Mouse (Mus musculus): ENCODE data around the gene Ston2. TPM values are rescaled to one million over a fixed set of nuclear protein-coding genes. Genes with fewer than 3 reads are reported as not detected.

Ston2 gene
- polyA plus RNA-seq, 1 experiment from 2014 or later: 8.1 TPM

DNA sequence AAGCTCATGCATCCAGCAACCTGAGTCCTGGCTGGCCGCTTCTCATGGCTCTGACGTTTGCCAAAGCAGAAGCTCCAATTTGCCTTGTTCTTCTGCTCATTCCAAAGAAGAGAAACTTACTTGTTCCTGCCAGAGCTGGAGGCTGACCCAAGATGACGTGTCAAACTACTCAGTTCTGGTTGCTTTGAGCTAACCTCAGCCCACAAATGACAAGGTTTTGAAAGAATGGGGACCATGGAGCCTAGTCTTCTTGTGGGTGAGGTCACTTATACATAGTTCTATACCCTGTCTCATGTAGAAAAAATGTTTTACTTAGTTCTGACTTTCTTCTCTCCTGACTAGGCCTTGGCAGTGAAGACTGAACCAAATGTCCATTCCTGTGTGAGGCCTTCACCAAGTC, 7.7 kb downstream of the Ston2 start:
- DNase-seq (ENCODE audit: low spot score): no peak

DNA sequence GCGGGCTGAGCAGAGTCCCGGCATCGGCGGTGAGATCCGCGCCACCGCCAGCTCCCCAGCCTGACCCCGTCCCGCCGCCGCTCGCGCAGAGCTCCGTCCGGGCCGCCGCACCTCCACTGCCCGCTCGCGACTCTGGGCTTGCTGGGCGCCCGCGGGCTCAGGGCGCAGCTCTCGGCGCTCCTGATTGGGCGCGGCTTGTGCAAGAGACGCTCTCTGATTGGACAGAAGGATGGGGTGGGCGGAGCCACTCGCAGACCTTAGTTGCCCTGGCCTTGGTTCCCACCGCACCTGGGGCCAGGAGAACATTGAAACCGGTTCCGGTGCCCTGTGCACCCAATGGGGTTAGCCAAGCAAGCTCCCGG, 9.2 kb downstream of the Ston2 start:
- no peaks in the 10 kb centered on the region for H3K27me3 ChIP-seq (ENCODE audit: insufficient read depth, low read length)
- H3K36me3 ChIP-seq (ENCODE audit: insufficient read depth, low read length): no peaks in the 10 kb centered on the region
- no peaks in the 10 kb centered on the region for H3K9me3 ChIP-seq (replicated peaks; ENCODE audit: low read length)
- peak overlapping the region; percentile 86 for H3K4me2 ChIP-seq (ENCODE audit: low read length)
- TF ChIP-seq CTCF (IDR thresholded peaks at IDR 0.05; ENCODE audit: low read depth): no peak
- ATAC-seq (replicated peaks; ENCODE audit: low FRiP score, low read depth): peak; percentile 96
- H3K27ac ChIP-seq: peak overlapping the region; percentile 51
- peak overlapping the region; percentile 68 for H3K4me3 ChIP-seq (replicated peaks; ENCODE audit: low read depth, low read length)
- under 1% methylated on average over 35 of the region's 35 CpGs for WGBS
- DNase-seq (ENCODE audit: low spot score): peak; percentile 73
- 0 out of 2 replicates have a peak, but pooled peaks cover 3% of the 10 kb centered on the region for H3K4me1 ChIP-seq (replicated peaks; ENCODE audit: insufficient read depth, low read length)
- peak overlapping the region; percentile 60 for H3K9ac ChIP-seq (ENCODE audit: low read depth, low read length)

More for the DNA sequence above, 7.7 kb downstream of the Ston2 start:
- WGBS: 81% methylated on average over 3 of the region's 3 CpGs
- H3K36me3 ChIP-seq (ENCODE audit: insufficient read depth, low read length): no peaks in the 10 kb centered on the region
- H3K4me1 ChIP-seq (replicated peaks; ENCODE audit: insufficient read depth, low read length): no peaks in the 10 kb centered on the region
- H3K4me3 ChIP-seq (replicated peaks; ENCODE audit: low read depth, low read length): no peak overlapping the region
- H3K27me3 ChIP-seq (ENCODE audit: insufficient read depth, low read length): no peaks in the 10 kb centered on the region
- H3K4me2 ChIP-seq (ENCODE audit: low read length): no peak overlapping the region
- no peak overlapping the region for H3K9ac ChIP-seq (ENCODE audit: low read depth, low read length)
- no peak overlapping the region for H3K27ac ChIP-seq
- no peaks in the 10 kb centered on the region for H3K9me3 ChIP-seq (replicated peaks; ENCODE audit: low read length)
- no peak for ATAC-seq (replicated peaks; ENCODE audit: low FRiP score, low read depth)
- no peak for TF ChIP-seq CTCF (IDR thresholded peaks at IDR 0.05; ENCODE audit: low read depth)

DNA sequence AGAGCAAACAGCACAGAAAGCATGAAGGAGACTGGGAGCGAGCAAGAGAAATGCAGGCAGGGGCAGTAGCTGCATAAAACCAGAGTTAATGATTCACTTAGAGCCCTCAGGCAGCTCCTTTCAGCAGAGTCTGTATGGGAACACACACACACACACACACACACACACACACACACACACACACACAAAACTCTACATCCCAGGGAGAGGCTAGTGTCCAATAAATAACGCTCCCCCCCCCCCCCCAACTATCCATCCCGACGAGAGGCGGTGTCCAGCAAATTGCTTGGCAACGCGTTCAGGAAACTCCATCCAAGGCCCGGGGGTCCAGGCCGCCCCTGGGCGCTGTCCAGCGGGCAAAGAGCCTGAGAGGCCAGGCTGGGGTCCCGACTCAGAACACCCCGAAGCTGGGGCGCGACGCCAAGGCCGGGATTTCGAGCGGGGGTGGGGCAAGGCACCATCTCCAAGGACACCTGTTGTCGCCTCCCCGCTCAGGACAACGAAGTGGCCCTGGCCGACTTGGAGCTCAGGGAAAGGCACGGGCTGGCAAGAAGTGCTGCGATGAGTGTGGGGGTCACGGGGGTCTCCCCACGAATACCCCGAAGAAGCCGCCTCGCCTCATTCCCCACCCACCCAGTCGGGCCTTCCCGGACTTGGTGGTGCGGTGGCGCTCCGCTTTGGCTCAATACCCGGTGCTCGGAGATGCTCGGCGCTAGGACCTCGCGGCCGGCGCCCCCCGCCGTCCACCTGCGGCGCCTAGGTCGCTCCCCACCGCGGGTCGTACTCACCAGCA, 9.8 kb downstream of the Ston2 start:
- ATAC-seq (replicated peaks; ENCODE audit: low FRiP score, low read depth) (peak; percentile 70), DNase-seq (ENCODE audit: low spot score) (peak; percentile 62)
- under 1% methylated on average over 37 of the region's 51 CpGs for WGBS
- Histone ChIP-seq H3K9me3 (replicated peaks; ENCODE audit: low read length) (no peaks in the 10 kb centered on the region), H3K4me1 (replicated peaks; ENCODE audit: insufficient read depth, low read length) (0 out of 2 replicates have a peak, but pooled peaks cover 3% of the 10 kb centered on the region), H3K9ac (ENCODE audit: low read depth, low read length) (peak overlapping the region; percentile 60), H3K27me3 (ENCODE audit: insufficient read depth, low read length) (no peaks in the 10 kb centered on the region), H3K4me3 (replicated peaks; ENCODE audit: low read depth, low read length) (peak overlapping the region; percentile 68), H3K27ac (peak overlapping the region; percentile 51), H3K4me2 (ENCODE audit: low read length) (peak overlapping the region; percentile 86), H3K36me3 (ENCODE audit: insufficient read depth, low read length) (no peaks in the 10 kb centered on the region)
- no peak for TF ChIP-seq CTCF (IDR thresholded peaks at IDR 0.05; ENCODE audit: low read depth)

DNA sequence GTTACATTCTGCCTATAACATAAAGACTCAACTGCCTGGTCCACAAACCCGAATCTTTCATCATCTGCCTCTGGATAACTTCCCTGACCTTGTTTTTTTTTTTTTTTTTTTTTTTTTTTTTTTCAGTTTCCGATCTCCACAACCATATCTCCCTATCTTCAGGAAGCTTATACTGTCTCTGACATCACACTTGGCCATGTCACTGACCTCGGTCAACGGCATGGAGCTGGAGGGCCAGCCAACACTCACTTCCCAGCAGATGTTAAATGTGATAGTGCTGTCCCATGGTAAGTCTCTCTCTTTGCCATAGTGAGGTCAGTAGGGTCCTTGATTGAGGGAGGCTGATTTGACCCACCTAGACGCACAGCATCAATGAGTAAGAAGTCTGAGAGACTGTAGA, 11.8 kb downstream of the Ston2 start:
- no peak overlapping the region for H3K27ac ChIP-seq

DNA sequence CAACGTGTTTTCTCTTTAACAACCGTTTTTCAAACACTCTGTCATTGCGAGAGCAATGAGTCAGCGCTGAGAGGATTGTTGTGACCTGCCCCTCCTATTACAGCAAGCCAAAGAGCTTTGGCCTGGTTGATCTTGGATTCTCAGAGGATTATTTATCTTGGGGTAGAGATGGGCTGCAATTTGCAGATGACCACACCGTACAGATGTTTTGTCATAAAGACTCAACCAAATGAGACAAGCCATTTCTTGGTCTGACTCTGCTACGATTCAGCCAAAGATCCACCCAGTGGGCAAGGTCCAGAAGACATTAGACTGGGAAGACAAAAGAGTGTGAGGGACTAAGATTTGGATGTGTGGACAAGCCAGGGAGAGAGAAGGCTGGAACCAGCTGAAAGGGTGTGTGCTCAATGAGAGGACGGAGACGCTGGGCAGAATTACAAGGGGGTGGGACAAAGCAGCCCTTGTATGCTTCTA, 13.3 kb downstream of the Ston2 start:
- no peak overlapping the region for H3K4me2 ChIP-seq (ENCODE audit: low read length)
- DNase-seq (ENCODE audit: low spot score): no peak
- H3K4me3 ChIP-seq (replicated peaks; ENCODE audit: low read depth, low read length): no peak overlapping the region
- ATAC-seq (replicated peaks; ENCODE audit: low FRiP score, low read depth): no peak
- no peak overlapping the region for H3K27ac ChIP-seq
- H3K9ac ChIP-seq (ENCODE audit: low read depth, low read length): no peak overlapping the region
- H3K4me1 ChIP-seq (replicated peaks; ENCODE audit: insufficient read depth, low read length): 0 out of 2 replicates have a peak, but pooled peaks cover 3% of the 10 kb centered on the region
- H3K9me3 ChIP-seq (replicated peaks; ENCODE audit: low read length): no peaks in the 10 kb centered on the region
- WGBS: 65% methylated on average over 8 of the region's 8 CpGs
- H3K36me3 ChIP-seq (ENCODE audit: insufficient read depth, low read length): no peaks in the 10 kb centered on the region
- H3K27me3 ChIP-seq (ENCODE audit: insufficient read depth, low read length): no peaks in the 10 kb centered on the region
- no peak for TF ChIP-seq CTCF (IDR thresholded peaks at IDR 0.05; ENCODE audit: low read depth)

More for the DNA sequence above, 11.8 kb downstream of the Ston2 start:
- Histone ChIP-seq H3K36me3 (ENCODE audit: insufficient read depth, low read length) (no peaks in the 10 kb centered on the region), H3K9ac (ENCODE audit: low read depth, low read length) (no peak overlapping the region), H3K4me1 (replicated peaks; ENCODE audit: insufficient read depth, low read length) (0 out of 2 replicates have a peak, but pooled peaks cover 3% of the 10 kb centered on the region), H3K27me3 (ENCODE audit: insufficient read depth, low read length) (no peaks in the 10 kb centered on the region), H3K9me3 (replicated peaks; ENCODE audit: low read length) (no peaks in the 10 kb centered on the region), H3K4me2 (ENCODE audit: low read length) (no peak overlapping the region), H3K4me3 (replicated peaks; ENCODE audit: low read depth, low read length) (no peak overlapping the region)
- ATAC-seq (replicated peaks; ENCODE audit: low FRiP score, low read depth): no peak
- WGBS: 75% methylated on average over 5 of the region's 5 CpGs
- no peak for DNase-seq (ENCODE audit: low spot score)
- no peak for TF ChIP-seq CTCF (IDR thresholded peaks at IDR 0.05; ENCODE audit: low read depth)

DNA sequence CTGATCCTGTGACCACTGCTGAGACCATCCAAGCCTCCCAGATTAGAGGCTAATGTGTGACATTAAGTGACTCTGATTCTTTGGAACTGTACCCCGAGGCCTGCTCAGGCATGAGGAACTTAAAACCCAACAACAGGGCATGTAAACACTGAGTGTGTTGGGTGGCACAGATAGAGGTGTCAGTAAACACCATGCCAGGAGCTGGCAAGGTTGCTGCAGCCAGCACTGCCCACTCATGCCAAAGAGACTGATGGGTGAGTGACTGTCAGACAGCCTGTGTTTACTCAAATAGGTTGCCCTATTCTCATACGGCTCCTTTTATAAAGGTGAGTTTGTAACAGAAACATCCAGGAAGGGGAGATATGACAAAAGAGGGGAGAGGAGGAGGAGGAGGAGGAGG, 19.3 kb downstream of the Ston2 start:
- no peak for TF ChIP-seq CTCF (IDR thresholded peaks at IDR 0.05; ENCODE audit: low read depth)
- Histone ChIP-seq H3K4me2 (ENCODE audit: low read length) (no peak overlapping the region), H3K9me3 (replicated peaks; ENCODE audit: low read length) (no peaks in the 10 kb centered on the region), H3K4me1 (replicated peaks; ENCODE audit: insufficient read depth, low read length) (peaks cover 17% of the 10 kb centered on the region), H3K9ac (ENCODE audit: low read depth, low read length) (no peak overlapping the region), H3K4me3 (replicated peaks; ENCODE audit: low read depth, low read length) (no peak overlapping the region), H3K27me3 (ENCODE audit: insufficient read depth, low read length) (no peaks in the 10 kb centered on the region), H3K36me3 (ENCODE audit: insufficient read depth, low read length) (no peaks in the 10 kb centered on the region), H3K27ac (no peak overlapping the region)
- ATAC-seq (replicated peaks; ENCODE audit: low FRiP score, low read depth): no peak
- WGBS: 67% methylated on average over 2 of the region's 2 CpGs
- no peak for DNase-seq (ENCODE audit: low spot score)
